Mouse (Mus musculus): ENCODE measurements at regions not wholly inside any gene's neighbourhood (a gene's known extent, or its start where the extent isn't known, plus 50 kb on each side); places are given as distances from the start of the nearest gene placed in this dataset.
A peak's percentile ranks its signal among the peaks of the same experiment; 100 is the strongest.

GRCm38 (mm10) chr1:98268853-98269252 is 152.1 kb upstream of the Slco6d1 start:
- no peak for DNase-seq (ENCODE audit: inconsistent age in 2 of 2, low spot score in 1 of 2)

GRCm38 (mm10) chr1:98270212-98270611 is 150.7 kb upstream of the Slco6d1 start:
- DNase-seq (ENCODE audit: inconsistent age in 2 of 2, low spot score in 1 of 2): no peak

GRCm38 (mm10) chr1:98273966-98274616 is 146.8 kb upstream of the Slco6d1 start:
- DNase-seq (ENCODE audit: inconsistent age in 2 of 2, low spot score in 1 of 2): no peak

- peak; percentile 5 to 61 for DNase-seq (ENCODE audit: inconsistent age in 2 of 2, low spot score in 1 of 2)
Measured at GRCm38 (mm10) chr1:98275524-98275923, 145.4 kb upstream of the Slco6d1 start.

GRCm38 (mm10) chr1:98279446-98280048 is 141.4 kb upstream of the Slco6d1 start:
- peak in 1 of 2 experiments; percentile 51 for DNase-seq (ENCODE audit: inconsistent age in 2 of 2, low spot score in 1 of 2)

- peak in 1 of 2 experiments; percentile 37 for DNase-seq (ENCODE audit: inconsistent age in 2 of 2, low spot score in 1 of 2)
Measured at GRCm38 (mm10) chr1:98280263-98281052, 140.5 kb upstream of the Slco6d1 start.

GRCm38 (mm10) chr1:98281053-98281770 is 139.7 kb upstream of the Slco6d1 start:
- no peak for DNase-seq (ENCODE audit: inconsistent age in 2 of 2, low spot score in 1 of 2)

GRCm38 (mm10) chr1:98281771-98282149 is 139.2 kb upstream of the Slco6d1 start:
- DNase-seq (ENCODE audit: inconsistent age in 2 of 2, low spot score in 1 of 2): no peak

GRCm38 (mm10) chr1:98303166-98303565 is 117.8 kb upstream of the Slco6d1 start:
- DNase-seq (ENCODE audit: inconsistent age in 2 of 2, low spot score in 1 of 2): no peak

GRCm38 (mm10) chr1:98306363-98306762 is 114.6 kb upstream of the Slco6d1 start:
- DNase-seq (ENCODE audit: inconsistent age in 2 of 2, low spot score in 1 of 2): no peak

GRCm38 (mm10) chr1:98307519-98307918 is 113.4 kb upstream of the Slco6d1 start:
- no peak for DNase-seq (ENCODE audit: inconsistent age in 2 of 2, low spot score in 1 of 2)

GRCm38 (mm10) chr1:98309894-98310293 is 111.0 kb upstream of the Slco6d1 start:
- DNase-seq (ENCODE audit: inconsistent age in 2 of 2, low spot score in 1 of 2): no peak

- peak in 1 of 2 experiments; percentile 70 for DNase-seq (ENCODE audit: inconsistent age in 2 of 2, low spot score in 1 of 2)
Measured at GRCm38 (mm10) chr1:98350095-98350549, 70.8 kb upstream of the Slco6d1 start.

GRCm38 (mm10) chr1:98350725-98351124 is 70.2 kb upstream of the Slco6d1 start:
- no peak for DNase-seq (ENCODE audit: inconsistent age in 2 of 2, low spot score in 1 of 2)

- no peak for DNase-seq (ENCODE audit: inconsistent age in 2 of 2, low spot score in 1 of 2)
Measured at GRCm38 (mm10) chr1:98351530-98351929, 69.4 kb upstream of the Slco6d1 start.
